Mouse (Mus musculus) myocyte (in vitro differentiated cells): ENCODE data around the gene Rnls. TPM values are rescaled to one million over a fixed set of nuclear protein-coding genes. Genes with fewer than 3 reads are reported as not detected.

Experiments used
- H3K27me3 ChIP-seq: one replicate; pipeline ENCODE4 v1.6.1; 2011; ENCODE audit not compliant: control insufficient read depth, insufficient read depth, insufficient read length
- H3K36me3 ChIP-seq: one replicate; pipeline ENCODE4 v1.6.1; 2011; ENCODE audit not compliant: control insufficient read depth, insufficient read depth
- H3K4me2 ChIP-seq: one replicate; pipeline ENCODE4 v1.6.1; 2011; ENCODE audit warnings: low read depth, control low read depth
- H3K4me3 ChIP-seq: one replicate; pipeline ENCODE4 v1.5.1; 2011; ENCODE audit warnings: mild to moderate bottlenecking, control low read depth, moderate library complexity
- H3K79me2 ChIP-seq: one replicate; pipeline ENCODE4 v1.6.1; 2011; ENCODE audit not compliant: control insufficient read depth, insufficient read depth
- H3ac ChIP-seq: one replicate; pipeline ENCODE4 v1.6.1; 2011; ENCODE audit not compliant: control insufficient read depth, insufficient read length
- CEBPB ChIP-seq: IDR thresholded peaks from 2 replicates; pipeline ENCODE4 v1.6.1; 2011; ENCODE audit warnings: mild to moderate bottlenecking, moderate library complexity; ENCODE audit not compliant: poor library complexity, insufficient read depth, severe bottlenecking
- E2F4 ChIP-seq: IDR thresholded peaks from one replicate; pipeline ENCODE4 v1.6.1; 2011; ENCODE audit warnings: mild to moderate bottlenecking, control low read depth, moderate library complexity; ENCODE audit not compliant: insufficient read depth
- MAX ChIP-seq: IDR thresholded peaks from one replicate; pipeline ENCODE4 v1.6.1; 2011; ENCODE audit warnings: low read depth, mild to moderate bottlenecking, control low read depth
- MYOD1 ChIP-seq, 3 experiments: IDR thresholded peaks; one replicate each; pipeline ENCODE4 v1.6.1; 2011; ENCODE audit warnings: control low read depth in 2 of 3, low read depth in 2 of 3, mild to moderate bottlenecking in 2 of 3, moderate library complexity in 1 of 3; ENCODE audit not compliant: insufficient read length in 2 of 3, control insufficient read depth in 1 of 3
- MYOG ChIP-seq, 3 experiments: IDR thresholded peaks; one replicate each; pipeline ENCODE4 v1.6.1; 2011; ENCODE audit warnings: control low read depth in 2 of 3, low read depth in 2 of 3, mild to moderate bottlenecking in 2 of 3; ENCODE audit not compliant: insufficient read length in 2 of 3, control insufficient read depth in 1 of 3, insufficient read depth in 1 of 3
- POLR2A ChIP-seq: IDR thresholded peaks from one replicate; pipeline ENCODE4 v1.6.1; 2011; ENCODE audit warnings: low read depth, mild to moderate bottlenecking, control low read depth, moderate library complexity; ENCODE audit not compliant: insufficient read length
- POLR2AphosphoS2 ChIP-seq: IDR thresholded peaks from one replicate; pipeline ENCODE4 v1.6.1; 2011; ENCODE audit warnings: low read depth, control low read depth; ENCODE audit not compliant: insufficient read length
- REST ChIP-seq: IDR thresholded peaks from one replicate; pipeline ENCODE4 v1.6.1; 2011; ENCODE audit warnings: mild to moderate bottlenecking, control low read depth, moderate library complexity; ENCODE audit not compliant: insufficient read depth, insufficient read length
- SRF ChIP-seq: IDR thresholded peaks from one replicate; pipeline ENCODE4 v1.6.1; 2011; ENCODE audit warnings: low read depth; ENCODE audit not compliant: control insufficient read depth, insufficient read length
- TCF12 ChIP-seq: IDR thresholded peaks from one replicate; pipeline ENCODE4 v1.6.1; 2011; ENCODE audit warnings: mild to moderate bottlenecking, control low read depth; ENCODE audit not compliant: poor library complexity, insufficient read depth, severe bottlenecking
- TCF3 ChIP-seq: IDR thresholded peaks from one replicate; pipeline ENCODE4 v1.6.1; 2011; ENCODE audit warnings: low read depth, control low read depth; ENCODE audit not compliant: insufficient read length
- USF1 ChIP-seq: IDR thresholded peaks from one replicate; pipeline ENCODE4 v1.6.1; 2011; ENCODE audit warnings: low read depth, mild to moderate bottlenecking, control low read depth, moderate library complexity
- polyA plus RNA-seq: library from polyadenylated mRNA; unstranded; fragments of >200 nt; fragmentation: generic; extraction: Trizol; gene quantifications from one replicate; pipeline ENCODE4 v1.2.1, GENCODE M21; 2012; ENCODE audit warnings: missing spikeins

Gene Rnls
- polyA plus RNA-seq, 1 experiment, result 2.0 TPM

DNA sequence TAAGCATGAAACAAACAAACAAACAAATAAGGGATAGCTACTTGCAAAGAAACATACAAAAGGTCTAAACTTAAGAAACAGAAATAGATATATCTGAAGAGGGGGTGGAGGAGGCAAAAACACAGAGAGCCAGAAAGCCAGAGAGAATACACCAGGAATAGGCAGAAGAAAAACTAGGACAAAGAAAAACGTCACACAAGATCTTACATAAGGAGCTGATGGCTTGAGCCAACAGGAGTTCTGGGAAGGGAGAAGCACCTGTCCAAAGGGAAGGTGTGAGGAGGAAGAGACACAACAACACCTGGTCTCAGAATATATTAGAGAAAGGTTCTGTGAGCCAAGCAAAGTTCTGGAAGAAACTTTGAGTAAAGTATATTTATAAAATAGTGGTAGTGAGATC lies 73.3 kb downstream of the Rnls start:
- H3ac ChIP-seq, result no peak overlapping the region
- no peak overlapping the region for H3K4me2 ChIP-seq
- H3K27me3 ChIP-seq, result no peaks in the 10 kb centered on the region
- H3K79me2 ChIP-seq, result no peaks in the 10 kb centered on the region
- no peaks in the 10 kb centered on the region for H3K36me3 ChIP-seq
- no peak for TF ChIP-seq E2F4
- no peak for TF ChIP-seq MAX
- no peak for TF ChIP-seq TCF3
- TF ChIP-seq TCF12, result no peak
- TF ChIP-seq CEBPB, result no peak
- TF ChIP-seq MYOG (IDR thresholded peaks at IDR 0.05; ENCODE audit: control insufficient read depth in 1 of 3, insufficient read depth in 1 of 3, insufficient read length in 2 of 3, low read depth in 2 of 3), result no peak
- TF ChIP-seq POLR2A, result no peak
- no peak for TF ChIP-seq SRF
- no peak for TF ChIP-seq USF1
- no peak for TF ChIP-seq POLR2AphosphoS2
- TF ChIP-seq REST, result no peak
- TF ChIP-seq MYOD1 (IDR thresholded peaks at IDR 0.05; ENCODE audit: control insufficient read depth in 1 of 3, insufficient read length in 2 of 3, low read depth in 2 of 3), result no peak
- H3K4me3 ChIP-seq, result no peak overlapping the region

GRCm38 (mm10) chr19:33317130-33317529 lies 75.0 kb downstream of the Rnls start:
- Histone ChIP-seq H3K4me3 (no peak overlapping the region), H3ac (no peak overlapping the region), H3K36me3 (no peaks in the 10 kb centered on the region), H3K27me3 (no peaks in the 10 kb centered on the region), H3K4me2 (no peak overlapping the region), H3K79me2 (no peaks in the 10 kb centered on the region)
- TF ChIP-seq POLR2A, result no peak
- TF ChIP-seq E2F4, result no peak

DNA sequence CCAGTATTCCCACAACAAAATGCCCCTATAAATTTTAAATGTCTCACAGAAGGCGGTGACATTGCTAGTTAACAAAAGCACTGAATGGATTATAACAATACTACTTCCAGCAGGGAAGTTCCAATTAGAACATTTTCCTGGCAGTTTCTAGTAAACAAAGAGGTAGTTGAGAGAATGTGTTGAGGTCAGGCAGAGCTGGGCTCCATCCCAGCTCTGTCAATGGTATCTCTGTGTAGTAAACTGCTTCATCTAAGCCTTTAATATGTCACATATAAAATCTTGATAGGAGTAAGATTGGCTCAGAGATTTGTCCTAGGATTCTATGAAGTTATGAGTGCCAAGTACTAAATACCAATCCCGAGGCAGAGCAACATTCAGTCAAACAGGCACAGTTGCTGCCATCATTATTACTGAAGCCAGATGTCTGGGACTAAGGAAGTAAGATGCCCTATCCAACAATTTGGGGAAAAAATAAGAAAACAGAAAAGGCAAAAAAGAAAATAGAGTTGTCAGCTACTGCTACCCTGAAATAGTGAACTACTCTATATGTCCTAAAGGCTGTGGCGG lies 92.3 kb downstream of the Rnls start:
- no peaks in the 10 kb centered on the region for H3K27me3 ChIP-seq
- H3K36me3 ChIP-seq, result no peaks in the 10 kb centered on the region
- no peak overlapping the region for H3K4me3 ChIP-seq
- no peaks in the 10 kb centered on the region for H3K79me2 ChIP-seq
- TF ChIP-seq E2F4 (no peak), TCF3 (no peak), MYOG (IDR thresholded peaks at IDR 0.05; ENCODE audit: control insufficient read depth in 1 of 3, insufficient read depth in 1 of 3, insufficient read length in 2 of 3, low read depth in 2 of 3) (no peak), CEBPB (no peak), POLR2A (no peak)
- no peak overlapping the region for H3K4me2 ChIP-seq
- H3ac ChIP-seq, result no peak overlapping the region

GRCm38 (mm10) chr19:33296338-33296737 lies 95.8 kb downstream of the Rnls start:
- Histone ChIP-seq H3K4me3 (no peak overlapping the region), H3ac (no peak overlapping the region), H3K79me2 (no peaks in the 10 kb centered on the region), H3K36me3 (no peaks in the 10 kb centered on the region), H3K4me2 (no peak overlapping the region), H3K27me3 (no peaks in the 10 kb centered on the region)
- TF ChIP-seq REST (no peak), POLR2A (no peak), SRF (no peak), POLR2AphosphoS2 (no peak), CEBPB (no peak), MAX (no peak), MYOD1 (IDR thresholded peaks at IDR 0.05; ENCODE audit: control insufficient read depth in 1 of 3, insufficient read length in 2 of 3, low read depth in 2 of 3) (no peak), E2F4 (no peak), TCF3 (no peak), USF1 (no peak), MYOG (IDR thresholded peaks at IDR 0.05; ENCODE audit: control insufficient read depth in 1 of 3, insufficient read depth in 1 of 3, insufficient read length in 2 of 3, low read depth in 2 of 3) (no peak), TCF12 (no peak)

DNA sequence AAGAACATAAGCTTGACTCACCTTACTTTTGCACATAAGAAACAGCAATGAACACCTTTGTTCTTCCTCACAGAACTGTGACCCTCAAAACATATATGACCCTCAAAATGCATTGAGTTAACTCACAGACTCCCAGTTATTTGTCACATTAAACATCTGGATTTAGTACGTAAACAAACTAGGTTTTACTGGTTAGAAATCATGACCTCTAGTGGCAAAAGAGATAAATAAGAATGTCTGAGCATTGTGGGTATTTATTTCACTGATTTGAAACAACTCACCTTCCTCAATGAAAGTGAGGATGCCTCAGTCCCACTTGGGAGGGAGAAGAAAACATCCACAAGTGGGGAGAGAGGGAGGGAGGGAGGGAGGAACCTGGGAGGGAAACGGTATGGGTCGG lies 109.1 kb downstream of the Rnls start:
- H3K36me3 ChIP-seq, result no peaks in the 10 kb centered on the region
- no peak overlapping the region for H3ac ChIP-seq
- no peak overlapping the region for H3K4me2 ChIP-seq
- H3K79me2 ChIP-seq, result no peaks in the 10 kb centered on the region
- no peaks in the 10 kb centered on the region for H3K27me3 ChIP-seq
- TF ChIP-seq MAX, result no peak
- H3K4me3 ChIP-seq, result no peak overlapping the region

DNA sequence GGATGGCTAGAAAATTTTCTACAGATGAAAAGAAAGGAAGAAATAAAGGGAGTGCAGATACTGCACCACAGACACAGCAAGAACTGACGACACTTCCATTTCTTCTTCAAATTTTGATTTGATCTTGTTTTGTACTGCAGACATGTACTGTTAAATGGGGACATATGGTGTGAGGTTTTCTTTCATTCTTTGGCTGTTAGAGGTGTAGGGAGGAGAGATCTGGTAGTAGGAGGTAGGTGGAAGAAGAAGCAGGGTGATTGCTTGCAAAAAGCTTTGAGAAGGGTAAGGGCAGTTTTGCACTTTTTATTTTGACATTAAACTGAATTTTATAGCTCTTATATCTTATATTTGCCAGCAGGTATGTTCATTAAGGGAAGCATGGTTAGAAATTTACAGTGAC lies 115.7 kb downstream of the Rnls start:
- TF ChIP-seq TCF3 (no peak), MYOD1 (IDR thresholded peaks at IDR 0.05; ENCODE audit: control insufficient read depth in 1 of 3, insufficient read length in 2 of 3, low read depth in 2 of 3) (no peak), SRF (no peak)
- Histone ChIP-seq H3K36me3 (no peaks in the 10 kb centered on the region), H3ac (no peak overlapping the region), H3K4me2 (no peak overlapping the region), H3K27me3 (no peaks in the 10 kb centered on the region), H3K79me2 (no peaks in the 10 kb centered on the region), H3K4me3 (no peak overlapping the region)
